Mouse (Mus musculus) CH12.LX (cell line): Measurements from ENCODE around the gene Cpeb1. TPM values are rescaled to one million over a fixed set of nuclear protein-coding genes. Genes with fewer than 3 reads are reported as not detected.

Experiments
- DNase-seq: peaks from one replicate; pipeline ENCODE4 v3.0.0-alpha.2; 2013; ENCODE audit errors: extremely low read depth
- H3K27ac ChIP-seq: 2 replicates; pipeline ENCODE4 v1.5.1; 2012; ENCODE audit warnings: low read depth, mild to moderate bottlenecking, control low read depth, moderate library complexity; ENCODE audit not compliant: insufficient read depth
- H3K27me3 ChIP-seq: replicated peaks from 2 replicates; pipeline ENCODE3; 2012; ENCODE audit warnings: inconsistent platforms
- H3K36me3 ChIP-seq, 2 experiments: replicated peaks in 1 of 2; 2 replicates each; pipeline versions ENCODE3 to v1.6.1; 2012; ENCODE audit warnings: inconsistent platforms in 1 of 2, low read length in 1 of 2, mild to moderate bottlenecking in 1 of 2, mixed read lengths in 1 of 2, moderate library complexity in 1 of 2; ENCODE audit not compliant: control insufficient read depth in 1 of 2, insufficient read depth in 1 of 2
- H3K4me1 ChIP-seq, 2 experiments: 2 replicates each; pipeline ENCODE4 v1.6.1; 2012; ENCODE audit warnings: inconsistent platforms in 1 of 2, moderate library complexity in 1 of 2; ENCODE audit not compliant: insufficient read depth in 2 of 2, control insufficient read depth in 1 of 2
- H3K4me2 ChIP-seq: 2 replicates; pipeline ENCODE4 v1.6.1; 2012; ENCODE audit warnings: low read depth, mild to moderate bottlenecking, control low read depth; ENCODE audit not compliant: poor library complexity, insufficient read depth, severe bottlenecking
- H3K4me3 ChIP-seq, 3 experiments: fragments of 150-350 bp in 1 of 3; sonication (generic) in 1 of 3; replicated peaks in 1 of 3; 2 replicates each; pipeline versions ENCODE3 to v1.5.1; 2011 to 2012; ENCODE audit warnings: low read depth in 2 of 3, low read length in 2 of 3, mild to moderate bottlenecking in 2 of 3, moderate library complexity in 2 of 3, control low read depth in 1 of 3, improper control_type of control experiment in 1 of 3, inconsistent platforms in 1 of 3, mixed read lengths in 1 of 3; ENCODE audit not compliant: poor library complexity in 1 of 3
- H3K79me2 ChIP-seq: replicated peaks from 2 replicates; pipeline ENCODE4 v1.6.1; 2012; ENCODE audit warnings: mild to moderate bottlenecking, moderate library complexity; ENCODE audit not compliant: control insufficient read depth, poor library complexity, insufficient read depth, severe bottlenecking; ENCODE audit errors: extremely low read depth
- H3K9ac ChIP-seq: 2 replicates; pipeline ENCODE4 v1.6.1; 2012; ENCODE audit warnings: low read depth, mild to moderate bottlenecking, control low read depth, moderate library complexity; ENCODE audit not compliant: insufficient read depth
- H3K9me3 ChIP-seq: replicated peaks from 2 replicates; pipeline ENCODE3; 2012; ENCODE audit warnings: low read length, inconsistent platforms, mixed read lengths
- CHD2 ChIP-seq: IDR thresholded peaks from 2 replicates; pipeline ENCODE4 v1.6.1; 2011; ENCODE audit warnings: low read length, improper control_type of control experiment
- ETS1 ChIP-seq: conservative IDR thresholded peaks from 2 replicates; pipeline ENCODE4 v1.6.1; 2012; ENCODE audit warnings: low read depth, mild to moderate bottlenecking, inconsistent platforms, low read length, improper control_type of control experiment, moderate library complexity
- IRF4 ChIP-seq: IDR thresholded peaks from 2 replicates; pipeline ENCODE4 v1.6.1; 2014; ENCODE audit warnings: low read depth, mild to moderate bottlenecking, inconsistent platforms, low read length, improper control_type of control experiment
- KAT2A ChIP-seq: IDR thresholded peaks from 2 replicates; pipeline ENCODE4 v1.6.1; 2012; ENCODE audit warnings: low read length, improper control_type of control experiment, inconsistent platforms; ENCODE audit not compliant: insufficient replicate concordance
- MAFK ChIP-seq: IDR thresholded peaks from 2 replicates; pipeline ENCODE4 v1.6.1; 2011; ENCODE audit warnings: low read length, improper control_type of control experiment; ENCODE audit not compliant: insufficient replicate concordance
- MAZ ChIP-seq: IDR thresholded peaks from 2 replicates; pipeline ENCODE4 v1.6.1; 2012; ENCODE audit warnings: low read depth, mild to moderate bottlenecking, inconsistent platforms, low read length, improper control_type of control experiment, moderate library complexity
- MXI1 ChIP-seq: IDR thresholded peaks from 2 replicates; pipeline ENCODE4 v1.6.1; 2011; ENCODE audit warnings: mild to moderate bottlenecking, low read depth, low read length, improper control_type of control experiment
- NRF1 ChIP-seq: IDR thresholded peaks from 2 replicates; pipeline ENCODE4 v1.6.1; 2014; ENCODE audit warnings: low read depth, mild to moderate bottlenecking, inconsistent platforms, low read length, improper control_type of control experiment, moderate library complexity
- POLR2AphosphoS2 ChIP-seq: IDR thresholded peaks from 2 replicates; pipeline ENCODE4 v1.6.1; 2011; ENCODE audit warnings: low read depth, low read length, improper control_type of control experiment
- SMC3 ChIP-seq: IDR thresholded peaks from 2 replicates; pipeline ENCODE4 v1.6.1; 2011; ENCODE audit warnings: low read depth, low read length, improper control_type of control experiment
- USF1 ChIP-seq: IDR thresholded peaks from 2 replicates; pipeline ENCODE4 v1.6.1; 2014; ENCODE audit warnings: low read depth, mild to moderate bottlenecking, inconsistent platforms, low read length, improper control_type of control experiment
- ZNF384 ChIP-seq: IDR thresholded peaks from 2 replicates; pipeline ENCODE4 v1.6.1; 2012; ENCODE audit warnings: low read depth, low read length, improper control_type of control experiment, inconsistent platforms
- dilution Hi-C: fragments of 300-500 bp; cut with MboI; formaldehyde crosslinking; loops from 2 replicates; pipeline ENCODE4 v1.14.3; 2020; ENCODE audit warnings: low sequenced_read_pairs; ENCODE audit not compliant: extremely low pct_unique_long_range_greater_than_20kb, extremely low pct_ligation_motif_present
- in situ Hi-C: fragments of 300-500 bp; cut with MboI; formaldehyde crosslinking; loops from 3 replicates; pipeline ENCODE4 v1.14.3; 2019; ENCODE audit warnings: low sequenced_read_pairs, low pct_ligation_motif_present, low pct_unique_long_range_greater_than_20kb, mixed read lengths
- polyA plus RNA-seq: library from polyadenylated mRNA; unstranded; fragments of >175 nt; gene quantifications from 2 replicates; pipeline ENCODE4 v1.2.1, GENCODE M21; 2012; ENCODE audit warnings: low read depth; ENCODE audit not compliant: insufficient read length
- total RNA-seq, 2 experiments: library from RNA; depleted of rRNA; stranded (reverse); fragments of 300-350 nt in 1 of 2; fragments of >200 nt in 1 of 2; gene quantifications; 2 replicates each; pipeline ENCODE4 v1.2.3; 2012 to 2014

Gene Cpeb1
- total and polyA plus RNA-seq, 3 experiments, result 0.26 TPM; not detected in 2

- Histone ChIP-seq H3K27me3 (no peaks in the 10 kb centered on the region), H3K4me1 (peaks cover 4 to 23% of the 10 kb centered on the region in 2 experiments; a peak in 3 of 4 replicates), H3K27ac (no peak overlapping the region), H3K9me3 (no peaks in the 10 kb centered on the region), H3K79me2 (no peaks in the 10 kb centered on the region), H3K4me2 (no peak overlapping the region), H3K36me3 (peaks cover 30 to 76% of the 10 kb centered on the region in 2 experiments), H3K4me3 (no peak overlapping the region), H3K9ac (no peak overlapping the region)
- TF ChIP-seq USF1 (no peak), ZNF384 (no peak), KAT2A (no peak), MXI1 (no peak), IRF4 (0 out of 2 replicates have a peak, but pooled peaks have one; percentile 31), MAFK (no peak)
- in situ Hi-C loops, result loop anchor here (10.0 to 25.0 kb wide), 2 partner anchors 147 to 424 kb away; no protein-coding TSS in a partner anchor
- DNase-seq, result no peak
- dilution Hi-C loops, result no loop called here
Measured at GRCm38 (mm10) chr7:81311581-81311980, 143.7 kb downstream of the Cpeb1 start.

DNA sequence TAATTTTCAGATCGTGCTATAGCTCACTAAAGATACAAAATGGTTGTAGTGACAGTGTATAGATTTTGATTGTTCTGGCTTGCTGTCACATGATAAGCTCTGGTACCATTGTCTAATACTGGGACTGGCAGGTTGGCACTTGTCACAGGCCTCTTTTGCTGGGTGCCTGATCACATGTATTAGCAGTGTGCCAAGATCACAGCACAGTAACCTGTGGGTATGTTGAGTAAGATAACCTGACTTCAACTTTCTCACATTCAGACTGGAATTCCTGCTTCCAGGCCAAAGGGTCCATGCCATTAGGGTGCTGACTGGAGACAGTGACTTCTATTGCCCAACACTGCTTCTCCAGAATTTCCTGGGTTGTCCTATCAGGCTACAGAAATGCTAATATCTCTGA lies 144.1 kb downstream of the Cpeb1 start:
- Histone ChIP-seq H3K9ac (no peak overlapping the region), H3K79me2 (no peaks in the 10 kb centered on the region), H3K4me3 (no peak overlapping the region), H3K4me1 (peaks cover 4 to 24% of the 10 kb centered on the region in 2 experiments; a peak in 3 of 4 replicates), H3K27me3 (no peaks in the 10 kb centered on the region), H3K4me2 (no peak overlapping the region), H3K27ac (no peak overlapping the region), H3K9me3 (no peaks in the 10 kb centered on the region), H3K36me3 (peaks cover 30 to 75% of the 10 kb centered on the region in 2 experiments)
- TF ChIP-seq NRF1 (no peak), SMC3 (no peak)
- DNase-seq, result no peak
- in situ Hi-C loops (loop anchor here (10.0 to 25.0 kb wide), 2 partner anchors 146 to 424 kb away; no protein-coding TSS in a partner anchor), dilution Hi-C loops (no loop called here)

DNA sequence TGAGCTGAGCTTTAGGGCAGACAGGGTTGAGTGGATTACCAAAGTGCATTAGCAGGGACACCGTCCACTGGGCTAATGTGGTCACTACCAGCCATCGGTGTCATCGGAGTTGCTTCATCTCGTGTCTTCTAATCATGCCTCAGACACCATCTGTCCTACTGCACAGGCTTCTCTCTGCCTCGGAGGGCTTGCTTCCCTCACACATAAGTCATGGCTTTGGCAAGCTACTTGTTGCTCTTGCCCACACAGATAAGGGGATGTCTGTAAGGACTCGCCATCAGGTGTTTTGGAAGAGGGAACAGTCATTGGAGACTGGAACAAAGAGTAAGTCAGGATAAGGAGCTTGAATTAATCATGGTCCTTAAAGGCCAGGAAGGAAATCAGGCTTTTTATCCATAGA lies 146.0 kb downstream of the Cpeb1 start:
- Histone ChIP-seq H3K9me3 (no peaks in the 10 kb centered on the region), H3K27ac (no peak overlapping the region)
- in situ Hi-C loops, result loop anchor here (25.0 kb wide), 1 partner anchor 422 kb away; no protein-coding TSS in a partner anchor

More for the DNA sequence above, 146.0 kb downstream of the Cpeb1 start:
- Histone ChIP-seq H3K27me3 (no peaks in the 10 kb centered on the region), H3K4me3 (no peak overlapping the region), H3K4me2 (no peak overlapping the region), H3K9ac (no peak overlapping the region), H3K36me3 (peaks cover 24 to 73% of the 10 kb centered on the region in 2 experiments), H3K4me1 (peaks cover 4 to 34% of the 10 kb centered on the region in 2 experiments; a peak in 3 of 4 replicates), H3K79me2 (no peaks in the 10 kb centered on the region)
- dilution Hi-C loops, result no loop called here
- TF ChIP-seq ETS1, result no peak
- TF ChIP-seq SMC3, result no peak
- TF ChIP-seq IRF4, result no peak
- no peak for TF ChIP-seq POLR2AphosphoS2
- no peak for TF ChIP-seq MAZ
- TF ChIP-seq CHD2, result no peak
- no peak for TF ChIP-seq MXI1
- DNase-seq, result no peak
